Mouse (Mus musculus) layer of hippocampus, postnatal 10 days (tissue): ENCODE measurements around the gene Pgpep1l. TPM values are rescaled to one million over a fixed set of nuclear protein-coding genes. Genes with fewer than 3 reads are reported as not detected.

Source experiments
- DNase-seq, 2 experiments: peaks; one replicate each; pipeline ENCODE4 v3.0.0; 2021; ENCODE audit warnings: low spot score in 2 of 2
- total RNA-seq, 2 experiments: library from RNA; stranded (reverse); gene quantifications; 2 replicates each; pipeline ENCODE4 v1.2.3; 2021

Gene Pgpep1l
- total RNA-seq, 2 experiments from 2014 or later: 0.60 to 1.7 TPM

- no peak for DNase-seq
Observed at GRCm38 (mm10) chr7:68263346-68264027, 546 bp downstream of the Pgpep1l start.

GRCm38 (mm10) chr7:68262612-68263200 lies 1.3 kb downstream of the Pgpep1l start:
- DNase-seq: no peak

- no peak for DNase-seq
Observed at GRCm38 (mm10) chr7:68259523-68260081, 4.4 kb downstream of the Pgpep1l start.

- no peak for DNase-seq
Observed at GRCm38 (mm10) chr7:68258326-68259150, 5.5 kb downstream of the Pgpep1l start.

- no peak for DNase-seq
Observed at GRCm38 (mm10) chr7:68257767-68258166, 6.3 kb downstream of the Pgpep1l start.

GRCm38 (mm10) chr7:68250902-68251301 lies 13.1 kb downstream of the Pgpep1l start:
- DNase-seq: no peak

- no peak for DNase-seq
Observed at GRCm38 (mm10) chr7:68250411-68250810, 13.6 kb downstream of the Pgpep1l start.

GRCm38 (mm10) chr7:68246249-68246648 lies 17.8 kb downstream of the Pgpep1l start:
- no peak for DNase-seq

GRCm38 (mm10) chr7:68245681-68246080 lies 18.4 kb downstream of the Pgpep1l start:
- DNase-seq: no peak

- no peak for DNase-seq
Observed at GRCm38 (mm10) chr7:68241205-68241604, 22.8 kb downstream of the Pgpep1l start.

GRCm38 (mm10) chr7:68239220-68239827 lies 24.7 kb downstream of the Pgpep1l start:
- no peak for DNase-seq

GRCm38 (mm10) chr7:68236817-68237216 lies 27.2 kb downstream of the Pgpep1l start:
- no peak for DNase-seq

- DNase-seq: no peak
Observed at GRCm38 (mm10) chr7:68233619-68234223, 30.3 kb downstream of the Pgpep1l start.

GRCm38 (mm10) chr7:68232521-68232920 lies 31.5 kb downstream of the Pgpep1l start:
- no peak for DNase-seq

- DNase-seq: no peak
Observed at GRCm38 (mm10) chr7:68230831-68231230, 33.2 kb downstream of the Pgpep1l start.

- DNase-seq: no peak
Observed at GRCm38 (mm10) chr7:68228491-68228890, 35.5 kb downstream of the Pgpep1l start.

GRCm38 (mm10) chr7:68227621-68228020 lies 36.4 kb downstream of the Pgpep1l start:
- DNase-seq: no peak

- DNase-seq: no peak
Observed at GRCm38 (mm10) chr7:68227021-68227420, 37.0 kb downstream of the Pgpep1l start.

- no peak for DNase-seq
Observed at GRCm38 (mm10) chr7:68225427-68226054, 38.5 kb downstream of the Pgpep1l start.

GRCm38 (mm10) chr7:68224006-68224405 lies 40.0 kb downstream of the Pgpep1l start:
- no peak for DNase-seq
